25 mouse cellular contexts compared by ENCODE assay signal in the genomic region with DNA sequence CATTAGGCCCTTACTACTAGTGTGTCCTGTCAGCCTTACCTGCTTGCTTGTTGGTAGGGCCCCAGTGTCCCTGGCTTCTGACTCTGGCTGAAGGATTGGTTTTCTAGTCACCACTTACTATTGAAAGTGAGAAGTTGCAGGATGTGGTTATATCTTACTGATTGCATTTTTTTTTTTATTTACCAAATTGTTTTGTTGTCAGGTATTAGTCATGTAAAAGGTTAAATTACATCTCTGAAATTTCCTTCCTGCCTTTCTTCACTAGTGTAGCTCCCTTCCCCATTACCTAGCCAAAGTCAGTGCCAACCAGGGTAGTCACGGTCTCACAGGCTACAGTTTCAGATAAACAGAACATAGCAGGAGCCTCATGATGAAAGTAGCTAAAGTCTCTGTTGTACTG.
DNase-seq lines count a peak whose midpoint lies in the region; ATAC-seq and TF ChIP-seq lines count a peak whose summit lies in the region.
"Had no signal": no experiment of that assay in that cellular context is flagged by ENCODE, and none has a peak within 500 bp of the region (broad histone marks: within the 10 kb centered on the region; RNA-seq: fewer than 3 reads in every experiment).

No protein-coding gene starts in this region.

- H3K27me3 ChIP-seq in forebrain, embryonic 15.5 days: no peaks in the 10 kb centered on the region
- H3K27me3 ChIP-seq: embryonic facial prominence, embryonic 15.5 days; hindbrain, embryonic 15.5 days; limb, embryonic 13.5 days; liver, embryonic 13.5 days; midbrain, embryonic 15.5 days; neural tube, embryonic 13.5 days had no signal

- no peak overlapping the region for H3K4me3 ChIP-seq in layer of hippocampus, adult 2 months
- H3K4me3 ChIP-seq in bone marrow, adult 2 months (replicated peaks; ENCODE audit: control insufficient read depth, low read depth, low read length): no peak overlapping the region
- H3K4me3 ChIP-seq in macrophage (ENCODE audit: inconsistent target): no peak overlapping the region
- no peak overlapping the region for H3K4me3 ChIP-seq in forebrain, embryonic 15.5 days
- H3K4me3 ChIP-seq: embryonic facial prominence, embryonic 15.5 days; hindbrain, embryonic 15.5 days; limb, embryonic 13.5 days; liver, embryonic 13.5 days; midbrain, embryonic 15.5 days; neural tube, embryonic 13.5 days had no signal

- no peak for DNase-seq in layer of hippocampus, adult 2 months (ENCODE audit: low spot score in 2 of 2)
- no peak for DNase-seq in layer of hippocampus, adult 11-12 months (ENCODE audit: low spot score)
- DNase-seq in CD4-positive, CD25-positive, alpha-beta regulatory T cell, adult 2 months (ENCODE audit: low read depth, low spot score): peak; percentile 61
- DNase-seq in right cerebral cortex, postnatal 36 days (ENCODE audit: low spot score in 2 of 2): no peak
- DNase-seq in urinary bladder, adult 2 months (ENCODE audit: low spot score): no peak
- DNase-seq: adrenal gland, postnatal 36 days; cerebellum, adult 8-10 months; layer of hippocampus, postnatal 36 days; liver, embryonic 13.5 days; lung, embryonic 14.5 days; retina, postnatal 1 day; right cerebral cortex, postnatal 4 days; thymus, adult 18-20 months had no signal

- no peak overlapping the region for H3K9ac ChIP-seq in forebrain, embryonic 15.5 days (replicated peaks)
- H3K9ac ChIP-seq: embryonic facial prominence, embryonic 15.5 days; hindbrain, embryonic 15.5 days; limb, embryonic 13.5 days; liver, embryonic 13.5 days; lung, embryonic 14.5 days; midbrain, embryonic 15.5 days; neural tube, embryonic 13.5 days had no signal

- peak overlapping the region; percentile 68; the same call in 1 of the 2 replicates for H3K27ac ChIP-seq in layer of hippocampus, adult 2 months
- H3K27ac ChIP-seq in bone marrow, adult 2 months (ENCODE audit: control insufficient read depth, insufficient read depth, low read depth, low read length, poor library complexity): peak overlapping the region; percentile 64; the same call in 1 of the 2 replicates
- peak overlapping the region; percentile 44 for H3K27ac ChIP-seq in macrophage
- no peak overlapping the region for H3K27ac ChIP-seq in forebrain, embryonic 15.5 days (replicated peaks)
- H3K27ac ChIP-seq: embryonic facial prominence, embryonic 15.5 days; hindbrain, embryonic 15.5 days; kidney, postnatal 0 days; limb, embryonic 13.5 days; liver, embryonic 13.5 days; midbrain, embryonic 15.5 days; neural tube, embryonic 13.5 days had no signal

- H3K4me1 ChIP-seq in bone marrow, adult 2 months (ENCODE audit: control insufficient read depth, insufficient read depth, low read length): peaks cover 16% of the 10 kb centered on the region
- H3K4me1 ChIP-seq in forebrain, embryonic 15.5 days: no peaks in the 10 kb centered on the region
- H3K4me1 ChIP-seq: embryonic facial prominence, embryonic 15.5 days; hindbrain, embryonic 15.5 days; limb, embryonic 13.5 days; midbrain, embryonic 15.5 days; neural tube, embryonic 13.5 days had no signal

- 18% methylated on average over 1 of the region's 1 CpGs for WGBS in bone marrow, adult 2 months
- WGBS in macrophage (ENCODE audit: missing documents): 56% methylated on average over 1 of the region's 1 CpGs
- WGBS in forebrain, embryonic 15.5 days: 90% methylated on average over 1 of the region's 1 CpGs

- no peak for ATAC-seq in forebrain, embryonic 15.5 days (replicated peaks)
- ATAC-seq: forebrain, embryonic 16.5 days; intestine, embryonic 16.5 days; midbrain, embryonic 15.5 days had no signal

- H3K4me2 ChIP-seq in forebrain, embryonic 15.5 days (replicated peaks): no peak overlapping the region
- H3K4me2 ChIP-seq: embryonic facial prominence, embryonic 15.5 days; heart, embryonic 11.5 days; hindbrain, embryonic 15.5 days; limb, embryonic 13.5 days; liver, embryonic 13.5 days; lung, embryonic 14.5 days; midbrain, embryonic 15.5 days; neural tube, embryonic 13.5 days had no signal

- no peak for TF ChIP-seq CTCF in layer of hippocampus, adult 2 months (conservative IDR thresholded peaks at IDR 0.05)
- TF ChIP-seq CTCF in bone marrow, adult 2 months (IDR thresholded peaks at IDR 0.05; ENCODE audit: control insufficient read depth, insufficient read depth, low read length): no peak

- H3K79me2 ChIP-seq in macrophage (ENCODE audit: inconsistent target): no peaks in the 10 kb centered on the region

- H3K36me3 ChIP-seq in macrophage (ENCODE audit: inconsistent target): no peaks in the 10 kb centered on the region
- H3K36me3 ChIP-seq in forebrain, embryonic 15.5 days: peaks cover 23% of the 10 kb centered on the region
- H3K36me3 ChIP-seq: liver, embryonic 13.5 days had no signal

- H3K9me3 ChIP-seq in forebrain, embryonic 15.5 days: no peaks in the 10 kb centered on the region
- H3K9me3 ChIP-seq: embryonic facial prominence, embryonic 15.5 days; hindbrain, embryonic 15.5 days; limb, embryonic 13.5 days; liver, embryonic 13.5 days; midbrain, embryonic 15.5 days; neural tube, embryonic 13.5 days had no signal

- no peak for TF ChIP-seq POLR2A in bone marrow, adult 2 months (IDR thresholded peaks at IDR 0.05; ENCODE audit: borderline replicate concordance, control insufficient read depth, low read depth, low read length)
